Mouse (Mus musculus) erythroblast, embryonic 14.5 days (primary cell): ENCODE data around the gene Syce3.

Source experiments
- GATA1 ChIP-seq: IDR thresholded peaks from 2 replicates; pipeline ENCODE4 v1.6.1; 2012; ENCODE audit warnings: low read length, inconsistent platforms, mixed read lengths
- TAL1 ChIP-seq: IDR thresholded peaks from 3 replicates; pipeline ENCODE4 v1.6.1; 2012; ENCODE audit warnings: low read length, inconsistent platforms, mixed read lengths

- no peak for TF ChIP-seq GATA1
- TF ChIP-seq TAL1 = no peak
Observed at GRCm38 (mm10) chr15:89432946-89433345, 22.6 kb upstream of the Syce3 start.
